ENCODE assay signal across 16 mouse cellular contexts in the genomic region with DNA sequence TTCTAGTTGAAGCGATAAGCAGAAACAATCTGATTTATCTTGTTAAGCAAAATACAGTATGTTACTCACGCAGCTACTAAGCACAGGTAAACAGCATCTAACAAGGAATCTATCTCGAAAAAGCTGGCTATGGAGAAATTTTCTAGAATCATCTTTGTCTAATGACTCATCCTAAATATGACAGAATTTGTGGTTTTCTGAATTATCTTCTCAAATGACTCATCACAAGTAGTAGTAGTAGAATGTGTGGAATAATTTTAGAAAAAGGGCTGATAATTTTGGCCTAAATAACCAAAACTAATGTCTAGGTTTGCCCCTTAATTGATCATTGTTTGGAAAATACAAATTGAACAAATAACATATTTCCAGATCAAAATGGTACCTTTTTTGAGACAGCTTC.
"Had no signal": no experiment of that assay in that cellular context is flagged by ENCODE, and none has a peak within 500 bp of the region (broad histone marks: within the 10 kb centered on the region; RNA-seq: fewer than 3 reads in every experiment).

No protein-coding gene starts in this region.

- H3K4me2 ChIP-seq: neural tube, embryonic 13.5 days; neural tube, embryonic 15.5 days; stomach, embryonic 15.5 days had no signal

- H3K9ac ChIP-seq: neural tube, embryonic 13.5 days; neural tube, embryonic 15.5 days; stomach, embryonic 15.5 days had no signal

- H3K36me3 ChIP-seq: neural tube, embryonic 15.5 days; stomach, embryonic 15.5 days had no signal

- H3K4me1 ChIP-seq: neural tube, embryonic 13.5 days; neural tube, embryonic 15.5 days; stomach, embryonic 15.5 days had no signal

- H3K9me3 ChIP-seq: neural tube, embryonic 13.5 days; neural tube, embryonic 15.5 days; stomach, embryonic 15.5 days had no signal

- H3K27me3 ChIP-seq: neural tube, embryonic 13.5 days; neural tube, embryonic 15.5 days; stomach, embryonic 15.5 days had no signal

- H3K4me3 ChIP-seq: neural tube, embryonic 13.5 days; neural tube, embryonic 15.5 days; stomach, embryonic 15.5 days had no signal

- DNase-seq: retina, postnatal 1 day; right cerebral cortex, adult 18-20 months; right cerebral cortex, postnatal 14 days; right cerebral cortex, postnatal 25 days; right cerebral cortex, postnatal 4 days; spleen, adult 18-20 months; thymus, adult 18-20 months; thymus, adult 2 months; thymus, postnatal 14 days; thymus, postnatal 25 days; thymus, postnatal 36 days; thymus, postnatal 4 days had no signal

- H3K27ac ChIP-seq: neural tube, embryonic 13.5 days; neural tube, embryonic 15.5 days; stomach, embryonic 15.5 days; stomach, postnatal 0 days had no signal
